Mouse (Mus musculus) liver, postnatal 0 days (tissue): ENCODE data around the gene Stk4. TPM values are rescaled to one million over a fixed set of nuclear protein-coding genes. Genes with fewer than 3 reads are reported as not detected.

Experiments
- ATAC-seq: fragments of 200-750 bp; cut with Nextera tagmentation; 2 replicates; pipeline ENCODE4 v1.8.0; 2017; ENCODE audit warnings: mild to moderate bottlenecking, moderate library complexity
- DNase-seq: peaks from one replicate; pipeline ENCODE4 v3.0.0-alpha.2; 2016
- H3K27ac ChIP-seq: fragments of 300-500 bp; sonication (generic); 2 replicates; pipeline ENCODE4 v1.5.1; 2014; ENCODE audit warnings: antibody characterized with exemption, moderate library complexity, mild to moderate bottlenecking, low read depth
- H3K27me3 ChIP-seq: fragments of 300-500 bp; sonication (generic); 2 replicates; pipeline ENCODE4 v1.6.1; 2014; ENCODE audit warnings: low read length, control low read depth, mixed read lengths; ENCODE audit not compliant: insufficient read depth
- H3K36me3 ChIP-seq: fragments of 300-500 bp; sonication (generic); replicated peaks from 2 replicates; pipeline ENCODE4 v1.6.1; 2014; ENCODE audit warnings: mild to moderate bottlenecking, control low read depth, low read length, moderate library complexity, mixed read lengths; ENCODE audit not compliant: insufficient read depth
- H3K4me1 ChIP-seq: fragments of 300-500 bp; sonication (generic); 2 replicates; pipeline ENCODE4 v1.6.1; 2014; ENCODE audit warnings: antibody characterized with exemption, mild to moderate bottlenecking, control low read depth; ENCODE audit not compliant: insufficient read depth
- H3K4me2 ChIP-seq: fragments of 300-500 bp; sonication (generic); 2 replicates; pipeline ENCODE4 v1.6.1; 2014; ENCODE audit warnings: low read depth, mild to moderate bottlenecking, low read length, moderate library complexity, mixed read lengths
- H3K4me3 ChIP-seq: fragments of 300-500 bp; sonication (generic); 2 replicates; pipeline ENCODE4 v1.5.1; 2014; ENCODE audit warnings: low read depth, low read length
- H3K9ac ChIP-seq: fragments of 300-500 bp; sonication (generic); replicated peaks from 2 replicates; pipeline ENCODE4 v1.6.1; 2014; ENCODE audit warnings: mild to moderate bottlenecking, moderate library complexity
- H3K9me3 ChIP-seq: fragments of 300-500 bp; sonication (generic); 2 replicates; pipeline ENCODE4 v1.6.1; 2016; ENCODE audit warnings: mild to moderate bottlenecking, control low read depth, low read length, mixed read lengths
- CTCF ChIP-seq: sonication (generic); IDR thresholded peaks from 2 replicates; pipeline ENCODE4 v1.5.1; 2016; ENCODE audit warnings: antibody characterized with exemption, low read depth
- EP300 ChIP-seq: IDR thresholded peaks from 2 replicates; pipeline ENCODE4 v1.6.1; 2016; ENCODE audit warnings: antibody characterized with exemption, low read depth, mild to moderate bottlenecking
- WGBS: fragments of 180-500 bp; shearing (Covaris S2); extraction: QIAGEN DNeasy Blood & Tissue Kit; methylation state at CpG from one replicate; pipeline ENCODE4 v1.1.7; 2014; ENCODE audit not compliant: insufficient replicate concordance; 5-methylcytosine and 5-hydroxymethylcytosine counted together
- polyA plus RNA-seq: library from polyadenylated mRNA; unstranded; fragments of >200 nt; fragmentation: Nextera tagmentation; extraction: Ambion mirVana; gene quantifications from 2 replicates; pipeline ENCODE4 v1.2.1, GENCODE M21; 2015

Gene Stk4
- polyA plus RNA-seq, 1 experiment from 2014 or later: 10.8 TPM

DNA sequence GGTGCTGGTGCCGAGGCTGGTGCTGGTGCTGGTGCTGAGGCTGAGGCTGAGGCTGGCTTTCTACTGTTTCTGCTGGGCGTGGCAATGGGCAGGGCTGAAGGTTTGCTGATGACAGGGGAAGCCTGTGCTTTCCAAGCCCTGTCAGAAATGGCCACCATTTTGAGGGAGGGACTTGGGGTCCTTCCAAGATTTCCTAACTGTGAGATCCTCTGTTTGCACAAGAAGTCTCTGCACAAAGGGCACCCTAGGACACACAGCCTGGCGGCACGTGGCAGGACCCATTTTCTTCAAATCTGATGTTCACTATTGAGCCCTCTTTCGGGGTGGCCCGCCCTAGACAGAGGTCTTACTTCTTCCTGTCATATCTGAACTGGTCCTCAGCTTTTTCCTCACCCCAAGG lies 120.5 kb downstream of the Stk4 start, which contains the start of gene Wfdc12:
Wfdc12 (minus strand) TSS at position 33 of the 400 bp plus-strand sequence.
- DNase-seq (peak; percentile 24), ATAC-seq (peak; percentile 56)
- H3K9ac ChIP-seq: no peak within 1 kb of the TSS
- no peak within 1 kb of the TSS for H3K27ac ChIP-seq
- H3K4me1 ChIP-seq: no peaks in the 10 kb centered on the region
- no peaks in the 10 kb centered on the region for H3K36me3 ChIP-seq
- H3K4me2 ChIP-seq: no peak within 1 kb of the TSS
- TF ChIP-seq EP300 (no peak), CTCF (no peak)
- H3K27me3 ChIP-seq: no peaks in the 10 kb centered on the region
- H3K4me3 ChIP-seq: no peak within 1 kb of the TSS
- 69% methylated on average over 6 of the region's 6 CpGs for WGBS
- no peaks in the 10 kb centered on the region for H3K9me3 ChIP-seq

DNA sequence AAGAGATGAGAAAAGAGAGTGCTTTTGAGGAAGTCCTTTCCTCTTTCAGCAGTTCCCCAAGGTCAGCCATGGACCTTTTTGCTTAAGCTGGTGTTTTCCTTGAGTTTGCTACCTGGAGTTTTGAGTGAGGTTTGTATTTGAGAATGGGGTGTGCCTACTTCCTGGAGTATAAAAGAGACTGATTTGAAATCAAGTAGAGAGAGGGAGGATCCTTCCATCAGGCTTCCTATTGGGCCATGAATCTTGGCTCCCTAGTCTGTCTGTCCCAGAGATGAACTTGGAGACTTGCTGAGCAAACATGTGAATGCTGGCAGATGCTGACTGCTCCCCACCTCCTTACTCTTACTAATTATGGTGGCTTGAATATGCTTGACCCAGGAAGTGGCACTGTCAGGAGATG lies 122.2 kb downstream of the Stk4 start:
- TF ChIP-seq EP300 (no peak), CTCF (no peak)
- no peak for ATAC-seq
- no peaks in the 10 kb centered on the region for H3K27me3 ChIP-seq

DNA sequence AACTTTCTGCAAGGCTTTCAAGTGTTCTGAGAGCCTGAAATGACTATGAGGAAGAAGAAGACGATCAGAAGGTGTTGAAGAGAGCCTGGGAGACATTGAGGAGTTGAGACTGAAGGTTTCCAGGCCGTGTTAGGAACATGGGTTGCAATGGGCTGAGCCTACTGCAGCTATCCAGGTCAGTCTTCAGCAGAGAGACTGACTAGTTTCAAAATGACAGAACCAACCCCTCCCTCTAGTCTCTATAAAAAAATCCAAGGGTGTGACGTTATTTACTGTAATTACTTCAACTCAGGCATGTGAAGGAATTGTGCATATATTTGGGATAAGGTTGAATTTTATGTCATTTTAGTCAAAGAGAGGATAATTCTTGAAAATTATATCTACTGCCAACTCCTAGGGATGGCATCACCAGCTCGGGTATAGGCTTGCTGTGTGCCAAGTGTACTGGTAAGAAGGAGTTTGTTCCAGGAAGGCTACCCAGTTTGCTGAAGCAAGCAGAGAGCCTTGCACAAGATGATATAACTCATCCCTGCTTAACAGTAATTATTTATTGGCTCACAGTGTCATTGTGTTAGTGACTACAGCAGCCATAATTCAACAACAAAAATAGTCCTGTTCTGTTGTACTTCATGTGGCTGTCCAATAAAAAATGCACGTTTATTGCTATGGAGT lies 125.0 kb downstream of the Stk4 start:
- H3K9me3 ChIP-seq: no peaks in the 10 kb centered on the region
- no peak for DNase-seq
- no peak overlapping the region for H3K4me3 ChIP-seq
- H3K27ac ChIP-seq: no peak overlapping the region
- 65% methylated on average over 5 of the region's 5 CpGs for WGBS
- ATAC-seq: no peak
- H3K4me2 ChIP-seq: no peak overlapping the region
- no peak overlapping the region for H3K9ac ChIP-seq
- no peaks in the 10 kb centered on the region for H3K36me3 ChIP-seq
- TF ChIP-seq EP300 (no peak), CTCF (no peak)
- H3K4me1 ChIP-seq: no peaks in the 10 kb centered on the region
- H3K27me3 ChIP-seq: no peaks in the 10 kb centered on the region

More for the DNA sequence above, 122.2 kb downstream of the Stk4 start:
- no peaks in the 10 kb centered on the region for H3K36me3 ChIP-seq
- no peaks in the 10 kb centered on the region for H3K9me3 ChIP-seq
- no peak overlapping the region for H3K4me3 ChIP-seq
- H3K9ac ChIP-seq: no peak overlapping the region
- H3K27ac ChIP-seq: no peak overlapping the region
- DNase-seq: no peak
- no peaks in the 10 kb centered on the region for H3K4me1 ChIP-seq
- no peak overlapping the region for H3K4me2 ChIP-seq

DNA sequence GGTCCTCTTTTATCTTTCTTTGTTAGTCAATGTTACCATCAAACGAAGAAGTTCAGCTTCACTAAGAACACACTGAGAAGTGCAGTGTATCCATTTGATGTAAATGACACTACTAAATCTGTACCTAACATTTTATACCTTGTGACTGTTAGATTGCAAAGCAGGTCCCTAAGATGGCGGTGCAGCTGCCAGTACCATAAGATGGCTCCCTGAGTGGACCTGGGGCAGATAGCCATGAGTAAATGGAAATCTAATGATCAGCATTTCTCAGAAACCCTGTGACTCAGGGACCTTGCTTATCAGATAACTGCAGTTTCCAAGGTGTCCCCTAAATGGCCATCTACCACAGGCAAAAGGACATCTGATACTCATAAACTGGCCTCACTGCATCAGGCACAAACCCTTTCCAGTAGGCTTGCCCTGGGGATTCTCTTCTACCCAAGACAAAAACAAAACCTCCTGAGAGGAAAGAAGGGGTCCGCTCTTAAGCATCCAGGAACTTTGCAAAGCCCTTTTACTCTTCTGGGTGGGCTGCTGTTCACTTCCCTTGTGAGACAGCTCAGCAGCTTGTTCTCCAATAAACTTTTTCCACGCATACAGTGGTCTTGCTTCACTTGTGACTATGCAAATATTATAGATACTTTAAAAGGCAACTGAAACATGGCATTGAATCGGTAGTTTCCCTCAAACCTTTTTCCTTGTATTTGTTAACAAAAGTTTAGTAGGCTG lies 126.0 kb downstream of the Stk4 start:
- Histone ChIP-seq H3K4me1 (no peaks in the 10 kb centered on the region), H3K9me3 (no peaks in the 10 kb centered on the region), H3K9ac (no peak overlapping the region), H3K4me3 (no peak overlapping the region), H3K4me2 (no peak overlapping the region), H3K27ac (no peak overlapping the region), H3K36me3 (no peaks in the 10 kb centered on the region), H3K27me3 (no peaks in the 10 kb centered on the region)
- ATAC-seq (no peak), DNase-seq (no peak)
- TF ChIP-seq CTCF: no peak
- TF ChIP-seq EP300: no peak
- 77% methylated on average over 5 of the region's 5 CpGs for WGBS

DNA sequence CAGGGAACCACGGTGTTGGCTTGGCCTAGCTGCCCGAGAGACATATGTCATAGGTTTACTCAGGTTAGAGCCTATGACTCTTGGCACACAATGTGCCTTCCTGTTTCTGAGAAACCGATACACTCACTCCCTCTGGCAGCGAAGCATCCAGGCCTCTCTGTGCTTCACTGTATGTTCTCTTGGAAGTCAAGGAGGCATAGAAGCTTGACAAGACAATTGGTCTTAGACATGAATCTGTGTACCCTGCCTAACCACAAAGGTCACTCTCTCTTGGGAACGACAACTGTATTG lies 126.5 kb downstream of the Stk4 start:
- TF ChIP-seq EP300: no peak
- no peak for TF ChIP-seq CTCF
- DNase-seq: no peak
- H3K36me3 ChIP-seq: no peaks in the 10 kb centered on the region
- no peak overlapping the region for H3K9ac ChIP-seq
- no peak overlapping the region for H3K4me3 ChIP-seq
- H3K4me1 ChIP-seq: no peaks in the 10 kb centered on the region
- 78% methylated on average over 5 of the region's 5 CpGs for WGBS
- H3K27ac ChIP-seq: no peak overlapping the region
- no peak overlapping the region for H3K4me2 ChIP-seq
- no peak for ATAC-seq
- no peaks in the 10 kb centered on the region for H3K9me3 ChIP-seq
- H3K27me3 ChIP-seq: no peaks in the 10 kb centered on the region

DNA sequence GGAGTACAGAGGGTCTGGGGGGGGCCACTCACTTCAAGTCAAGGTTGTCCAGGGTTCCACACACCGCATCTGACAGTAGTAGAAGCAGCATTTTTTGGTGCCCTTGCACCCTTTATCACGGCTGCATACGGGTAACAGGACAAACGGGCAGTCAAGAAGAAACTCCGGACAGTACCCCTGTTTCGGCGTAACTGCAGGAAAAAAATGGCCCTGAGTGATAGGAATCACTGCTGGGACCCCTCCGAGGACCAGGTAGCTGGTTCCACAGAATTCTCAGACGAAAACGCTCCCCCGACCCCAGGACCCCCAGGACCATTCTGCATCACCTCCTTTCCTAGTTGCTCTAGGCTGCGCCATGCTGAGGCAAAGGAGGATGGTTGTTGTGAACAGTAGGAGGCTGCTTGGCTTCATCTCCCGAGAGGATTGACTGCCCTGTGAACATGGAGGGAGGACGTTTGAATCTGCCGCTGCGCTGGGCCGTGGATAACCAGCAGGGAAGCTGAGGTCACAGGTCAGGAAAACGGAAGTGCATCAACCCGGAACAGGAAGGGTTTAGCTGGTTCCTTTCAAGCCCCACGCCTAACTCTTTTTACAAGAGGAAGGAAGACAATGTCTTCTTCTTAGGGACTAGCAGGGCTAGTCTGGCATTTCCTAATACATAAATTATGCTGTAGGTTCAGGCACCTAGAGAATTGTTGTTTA lies 129.7 kb downstream of the Stk4 start, which contains the start of gene Wfdc15a:
Wfdc15a (minus strand) TSS at position 505 of the 702 bp plus-strand sequence.
- no peak for TF ChIP-seq CTCF
- 71% methylated on average over 20 of the region's 20 CpGs for WGBS
- no peaks in the 10 kb centered on the region for H3K4me1 ChIP-seq
- H3K27ac ChIP-seq: no peak within 1 kb of the TSS
- H3K36me3 ChIP-seq: no peaks in the 10 kb centered on the region
- H3K27me3 ChIP-seq: no peaks in the 10 kb centered on the region
- no peak for DNase-seq
- no peak for ATAC-seq
- no peak within 1 kb of the TSS for H3K9ac ChIP-seq
- H3K4me2 ChIP-seq: no peak within 1 kb of the TSS
- no peak within 1 kb of the TSS for H3K4me3 ChIP-seq
- no peaks in the 10 kb centered on the region for H3K9me3 ChIP-seq

Other genes with a start within 250 kb of the Stk4 start
- gene Ccn5, start 249.5 kb upstream of the Stk4 start, polyA plus RNA-seq: 0.06 TPM in 1 of 2 replicates, not detected in the other
- gene Kcnk15, start 216.7 kb upstream of the Stk4 start, polyA plus RNA-seq: not detected in 2 replicates
- gene Rims4, start 151.6 kb upstream of the Stk4 start, polyA plus RNA-seq: 1.1 and 1.4 TPM in 2 replicates
- 81.1 and 85.8 TPM in 2 replicates for gene Ywhab, start 75.4 kb upstream of the Stk4 start, polyA plus RNA-seq
- gene Pabpc1l, start 44.9 kb upstream of the Stk4 start, polyA plus RNA-seq: 0.46 and 0.63 TPM in 2 replicates
- 11.6 and 13.3 TPM in 2 replicates for gene Tomm34, start 847 bp downstream of the Stk4 start, polyA plus RNA-seq
- not detected in 2 replicates for gene Kcns1, start 100.8 kb downstream of the Stk4 start, polyA plus RNA-seq
- not detected in 2 replicates for gene Wfdc5, start 112.4 kb downstream of the Stk4 start, polyA plus RNA-seq
- gene Wfdc12, start 120.3 kb downstream of the Stk4 start, polyA plus RNA-seq: 0.14 TPM in 2 replicates
- gene Wfdc15a, start 129.8 kb downstream of the Stk4 start, polyA plus RNA-seq: not detected in 2 replicates
- 0.27 and 0.64 TPM in 2 replicates for gene Wfdc15b, start 151.3 kb downstream of the Stk4 start, polyA plus RNA-seq
- not detected in 2 replicates for gene Svs2, start 168.1 kb downstream of the Stk4 start, polyA plus RNA-seq
- gene Svs3b, start 186.3 kb downstream of the Stk4 start, polyA plus RNA-seq: not detected in 2 replicates
- gene Svs4, start 208.1 kb downstream of the Stk4 start, polyA plus RNA-seq: not detected in 2 replicates
- gene Svs3a, start 218.9 kb downstream of the Stk4 start, polyA plus RNA-seq: not detected in 2 replicates
- not detected in 2 replicates for gene Svs6, start 246.4 kb downstream of the Stk4 start, polyA plus RNA-seq